Mouse (Mus musculus): Measurements from ENCODE around the gene H2-Ab1.

- TF ChIP-seq CTCF (IDR thresholded peaks at IDR 0.05; ENCODE audit: low read depth, low read length), result no peak
- no peak for TF ChIP-seq POLR2A (IDR thresholded peaks at IDR 0.05; ENCODE audit: borderline replicate concordance, low read depth, low read length)
Observed at GRCm38 (mm10) chr17:34260551-34260950, 3.1 kb downstream of the H2-Ab1 start.

Data from bone marrow macrophage, adult 2 months (primary cell).